Mouse (Mus musculus): ENCODE results near the gene Zfp536.

Zfp536 gene

GRCm38 (mm10) chr7:37544011-37544410, 229.4 kb downstream of the Zfp536 start:
- DNase-seq, result no peak

DNA sequence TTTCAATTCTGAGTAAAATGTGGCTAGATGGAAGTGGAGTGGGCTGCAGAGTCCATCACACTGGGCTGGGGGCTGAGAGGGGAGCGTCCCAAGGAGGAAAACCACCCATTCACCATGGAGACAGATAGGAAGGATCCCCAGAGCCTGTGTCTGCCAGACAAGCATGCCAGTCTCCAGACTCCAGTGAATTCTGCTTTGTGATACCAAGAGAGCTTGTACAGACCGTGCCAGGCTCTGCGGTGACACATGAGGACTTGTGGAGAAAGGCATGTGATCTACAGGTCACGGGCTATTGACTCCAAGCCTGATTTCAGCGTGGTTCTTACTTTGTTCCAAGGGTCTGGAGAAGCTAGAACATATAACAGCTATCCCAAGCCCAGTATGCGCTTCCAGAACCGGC, 230.5 kb downstream of the Zfp536 start:
- no peak for DNase-seq

- no peak for DNase-seq
These were observed 242.3 kb downstream of the Zfp536 start for GRCm38 (mm10) chr7:37531166-37531565.

DNA sequence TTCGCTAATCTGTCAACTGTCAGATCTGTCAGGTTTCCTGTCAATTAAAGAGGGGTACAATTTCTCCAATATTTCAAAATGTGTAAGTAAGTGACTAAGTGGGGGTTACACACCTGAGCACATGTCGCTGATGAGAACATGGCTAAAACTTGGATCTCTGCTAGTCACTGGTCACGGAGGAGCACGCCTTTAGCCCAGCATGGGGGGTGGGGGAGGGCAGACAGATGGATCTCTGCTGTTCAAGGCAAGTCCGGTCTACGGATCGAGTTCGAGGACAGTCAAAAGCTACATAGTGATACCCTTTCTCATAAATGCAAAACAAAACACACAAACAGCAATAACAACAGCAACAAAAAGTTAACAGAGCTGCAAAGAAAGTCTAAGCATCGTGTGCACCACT, 245.1 kb downstream of the Zfp536 start:
- DNase-seq, result no peak

DNA sequence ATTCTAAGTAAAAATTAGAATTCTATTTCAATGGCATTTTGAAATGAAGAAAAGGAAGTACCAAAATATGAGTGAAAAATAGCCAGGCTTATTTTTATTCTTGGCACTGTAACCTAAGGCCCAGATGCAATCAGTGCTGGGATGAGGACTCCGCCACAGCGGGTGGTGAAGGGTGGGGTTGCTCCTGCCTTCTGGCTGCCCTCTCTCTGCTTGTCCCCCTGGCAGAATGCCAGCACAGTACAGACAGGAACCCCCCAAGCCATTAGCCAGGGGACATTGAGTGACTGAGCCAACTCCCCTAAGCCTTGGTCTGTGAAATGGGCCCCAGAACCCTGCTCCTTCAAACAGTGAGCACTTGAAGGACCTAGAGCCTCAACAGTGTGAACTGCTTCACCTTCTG, 245.6 kb downstream of the Zfp536 start:
- DNase-seq, result no peak

- DNase-seq, result no peak
These were observed 252.0 kb downstream of the Zfp536 start for GRCm38 (mm10) chr7:37521407-37521806.

DNA sequence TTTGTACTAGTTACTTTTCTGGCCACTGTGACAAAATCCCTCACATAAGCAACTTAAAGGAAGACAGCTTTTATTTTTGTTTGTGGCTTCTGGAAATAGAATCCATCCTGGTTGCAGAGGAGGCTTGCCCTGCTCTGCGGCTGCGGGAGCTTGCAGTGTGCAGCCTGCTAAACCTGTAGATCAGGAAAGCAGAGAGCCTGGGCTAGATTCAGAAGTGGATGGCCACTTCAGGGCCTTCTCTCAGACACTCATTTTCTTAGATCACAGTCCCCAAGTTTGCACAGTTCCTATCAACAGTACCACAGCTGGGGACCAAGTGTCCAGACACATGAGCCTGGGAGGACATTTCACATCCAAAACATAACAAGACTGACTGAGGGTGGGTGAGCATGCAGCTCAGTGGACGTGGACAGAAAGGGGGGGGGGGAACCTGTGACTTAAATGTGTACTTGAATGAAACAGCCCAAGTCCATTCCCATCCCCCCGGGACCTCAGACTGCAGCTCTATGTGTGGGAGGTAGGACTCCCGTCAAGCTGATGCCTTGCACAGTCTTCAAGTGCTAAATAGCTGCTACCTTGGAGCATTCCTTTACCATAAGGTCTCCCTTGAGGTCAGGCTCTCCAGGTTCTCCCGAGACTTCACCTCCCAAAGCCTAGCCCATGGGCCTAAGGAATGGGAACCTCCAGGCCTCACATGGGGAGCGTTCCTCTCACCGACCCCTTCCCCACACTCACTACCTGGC, 262.3 kb downstream of the Zfp536 start:
- no peak for DNase-seq

GRCm38 (mm10) chr7:37509700-37510099, 263.7 kb downstream of the Zfp536 start:
- DNase-seq, result no peak

GRCm38 (mm10) chr7:37505548-37505947, 267.9 kb downstream of the Zfp536 start:
- no peak for DNase-seq

- DNase-seq, result no peak
These were observed 268.3 kb downstream of the Zfp536 start for GRCm38 (mm10) chr7:37505096-37505495.

DNA sequence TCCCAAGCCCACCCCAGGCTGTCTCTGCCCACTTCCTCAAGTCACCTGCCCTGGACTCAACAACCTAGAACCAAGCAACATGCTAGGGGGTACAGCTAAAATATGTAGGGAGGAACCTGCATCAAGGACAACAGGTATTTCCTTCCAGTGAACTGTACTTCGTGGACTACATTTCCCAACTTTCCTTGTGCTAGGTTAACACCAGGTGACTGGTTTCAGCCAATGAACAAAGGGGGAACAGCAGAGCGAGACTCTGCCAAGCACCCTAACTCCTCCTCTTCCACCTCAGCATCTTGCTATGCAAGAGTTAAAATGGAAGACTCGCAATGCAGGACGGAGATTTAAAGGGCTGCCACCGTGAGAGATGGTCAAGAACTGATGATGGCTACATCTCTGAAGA, 274.6 kb downstream of the Zfp536 start:
- DNase-seq, result no peak

DNA sequence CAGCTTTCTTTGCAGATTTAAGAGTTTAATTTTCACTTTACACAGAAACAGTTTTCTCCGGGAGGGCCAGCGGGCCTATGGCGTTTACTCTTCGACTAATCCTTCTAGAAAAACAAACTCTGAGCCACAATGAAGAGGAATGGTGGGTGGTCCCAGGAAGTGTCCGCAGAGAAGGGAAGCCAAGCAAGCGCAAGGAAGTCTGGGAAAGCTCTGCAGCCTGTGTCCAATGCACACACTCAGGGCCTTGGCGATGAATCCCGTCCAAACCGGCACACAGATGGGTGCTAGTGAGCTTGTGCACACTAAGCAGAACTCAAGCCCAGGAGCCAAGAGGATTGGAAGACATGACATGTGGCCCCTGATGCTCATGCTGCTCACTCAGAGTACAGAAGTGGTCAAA, 276.9 kb downstream of the Zfp536 start:
- DNase-seq, result no peak

GRCm38 (mm10) chr7:37490312-37490711, 283.1 kb downstream of the Zfp536 start:
- peak; percentile 17 to 55 for DNase-seq

DNA sequence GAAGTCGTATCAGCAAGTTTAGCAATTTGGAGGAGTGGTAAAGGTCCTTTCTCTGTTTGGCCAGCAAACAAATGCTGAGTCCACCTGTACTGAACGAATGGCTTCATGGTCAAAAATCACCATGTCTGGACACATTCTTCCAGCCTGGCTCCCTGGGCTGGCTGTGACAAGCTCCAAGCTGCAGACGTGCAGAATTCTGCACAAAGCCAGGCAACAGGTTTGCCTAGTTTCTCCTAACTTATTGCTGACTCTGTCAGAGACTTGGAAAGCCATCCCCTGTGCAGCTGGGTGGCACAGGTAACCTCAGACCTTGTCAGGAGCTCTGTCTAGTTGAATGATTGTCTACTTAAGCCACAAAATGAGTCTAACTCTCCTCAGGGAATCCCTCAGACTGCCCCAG, 288.5 kb downstream of the Zfp536 start:
- no peak for DNase-seq

DNA sequence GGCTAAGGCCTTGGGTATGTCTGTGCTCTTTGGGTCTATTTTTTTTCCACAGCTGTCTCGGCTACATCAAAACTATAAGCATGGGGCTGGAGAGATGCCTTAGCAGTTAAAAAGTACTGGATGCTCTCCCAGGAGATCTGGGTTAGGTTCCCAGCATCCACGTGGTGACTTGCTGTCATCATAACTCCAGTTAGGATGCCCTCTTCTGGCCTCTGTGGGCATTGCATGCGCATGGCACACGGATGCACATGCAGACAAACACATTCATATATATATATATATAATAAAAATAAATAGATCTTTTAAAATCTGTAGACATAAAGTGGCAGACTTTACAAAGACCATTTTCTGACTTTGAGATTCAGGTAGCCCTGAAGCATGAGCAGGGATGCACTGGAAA, 290.9 kb downstream of the Zfp536 start:
- no peak for DNase-seq

- no peak for DNase-seq
These were observed 292.3 kb downstream of the Zfp536 start for GRCm38 (mm10) chr7:37481165-37481564.

DNA sequence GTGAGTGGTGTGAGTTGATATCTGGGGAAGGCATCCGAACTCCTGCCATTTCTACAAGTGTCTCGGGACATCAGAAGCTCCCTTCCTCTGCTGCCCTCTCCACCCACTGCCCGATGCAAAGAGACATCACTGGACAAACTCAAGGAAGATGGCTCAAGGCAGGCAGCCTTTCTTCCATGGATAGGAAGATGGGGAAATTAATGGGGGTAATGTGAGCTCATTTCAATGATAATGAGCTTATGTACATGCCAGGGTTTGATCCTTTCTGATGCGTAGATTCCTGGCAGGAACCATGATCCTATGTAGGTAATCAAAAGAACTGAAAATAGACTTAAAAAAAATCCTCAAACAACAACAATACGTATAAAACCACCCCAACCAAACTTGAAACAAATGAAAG, 296.1 kb downstream of the Zfp536 start:
- no peak for DNase-seq

- no peak for DNase-seq
These were observed 298.0 kb downstream of the Zfp536 start for GRCm38 (mm10) chr7:37475485-37475884.

GRCm38 (mm10) chr7:37474284-37474683, 299.2 kb downstream of the Zfp536 start:
- DNase-seq, result no peak

GRCm38 (mm10) chr7:37473311-37474084, 299.9 kb downstream of the Zfp536 start:
- DNase-seq, result no peak

DNA sequence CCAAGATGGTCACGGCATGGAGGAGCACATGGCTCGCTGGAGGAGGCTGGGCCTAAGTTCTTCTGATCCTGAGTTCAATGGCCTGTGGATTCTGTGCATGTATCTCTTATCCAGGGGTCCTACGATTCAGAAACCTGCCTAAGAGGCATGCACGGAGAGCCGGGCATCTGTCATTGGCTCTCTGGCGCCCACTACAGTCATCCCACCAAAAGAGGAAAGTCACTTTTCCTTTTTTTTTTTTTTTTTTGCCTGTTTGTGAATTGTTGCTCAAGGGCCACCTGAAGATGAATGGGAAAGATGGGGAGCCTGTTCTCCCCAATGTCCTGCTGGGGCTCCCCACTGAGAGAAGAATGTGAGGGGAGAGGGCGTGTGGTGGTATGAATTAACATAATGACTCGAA, 301.7 kb downstream of the Zfp536 start:
- no peak for DNase-seq

- no peak for DNase-seq
These were observed 306.8 kb downstream of the Zfp536 start for GRCm38 (mm10) chr7:37466477-37467243.

DNA sequence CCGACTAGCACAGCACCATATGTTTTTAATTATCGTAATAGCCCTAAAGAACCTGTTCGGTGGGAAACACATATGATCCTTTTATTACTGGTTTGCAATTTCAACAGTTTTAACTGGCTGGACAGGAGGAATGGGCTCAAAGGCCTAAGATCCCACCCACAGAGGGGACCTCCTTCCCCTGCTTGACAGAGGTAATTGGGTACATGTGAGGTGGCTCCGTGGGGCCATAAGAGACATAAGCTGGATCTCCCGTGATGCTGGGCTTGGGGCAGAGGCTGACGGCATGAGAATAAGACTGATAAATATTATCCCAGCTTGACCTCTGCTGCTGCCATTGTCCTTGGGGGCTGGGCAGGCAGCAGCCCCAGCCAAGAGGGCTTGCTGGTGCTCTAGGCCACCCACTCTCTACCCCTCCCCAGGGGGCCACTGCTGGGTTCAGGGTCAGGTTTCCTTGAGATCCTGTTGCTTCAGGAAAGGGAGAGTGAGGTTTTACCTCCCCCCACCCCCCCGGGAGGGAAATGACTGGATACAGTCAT, 309.2 kb downstream of the Zfp536 start:
- DNase-seq, result no peak

All from thymus, adult 18-20 months (tissue).